19 mouse cellular contexts compared by ENCODE assay signal in genomic region chr11:87385676-87386075, GRCm38 (mm10). TPM values are rescaled to one million over a fixed set of nuclear protein-coding genes. Genes with fewer than 3 reads are reported as not detected.
DNase-seq lines count a peak whose midpoint lies in the region; TF ChIP-seq lines count a peak whose summit lies in the region.
"Had no signal": no experiment of that assay in that cellular context is flagged by ENCODE, and none has a peak within 500 bp of the region (broad histone marks: within the 10 kb centered on the region; RNA-seq: fewer than 3 reads in every experiment).

No protein-coding gene starts in this region.

- intact Hi-C loops in heart, postnatal 25 days (cut with DNase I) = loop anchor here (5.0 kb wide), 1 partner anchor 103 kb away; no protein-coding TSS in a partner anchor
- intact Hi-C loops in left cerebral cortex, adult 2 months (cut with DNase I) = loop anchor here (5.0 kb wide), 1 partner anchor 73 kb away; no protein-coding TSS in a partner anchor

- no peak overlapping the region for H3K4me3 ChIP-seq in left cerebral cortex, adult 2 months
- H3K4me3 ChIP-seq: embryonic facial prominence, embryonic 13.5 days; forebrain, embryonic 13.5 days; gastrocnemius, adult 2 months; heart, embryonic 10.5 days; hindbrain, embryonic 13.5 days had no signal

- peak; percentile 24 for TF ChIP-seq CTCF in left cerebral cortex, adult 2 months (IDR thresholded peaks at IDR 0.05)
- no peak for TF ChIP-seq CTCF in brain, embryonic 14.5 days (IDR thresholded peaks at IDR 0.05; ENCODE audit: borderline replicate concordance, extremely low read depth, insufficient read depth, insufficient read length)

- no peak overlapping the region for H3K27ac ChIP-seq in left cerebral cortex, adult 2 months
- H3K27ac ChIP-seq: embryonic facial prominence, embryonic 13.5 days; forebrain, embryonic 13.5 days; gastrocnemius, adult 2 months; heart, embryonic 10.5 days; hindbrain, embryonic 13.5 days; hindbrain, postnatal 0 days had no signal

- DNase-seq in heart, adult 11 months = peak; percentile 6
- no peak for DNase-seq in heart, postnatal 25 days (ENCODE audit: low spot score)
- DNase-seq in left cerebral cortex, adult 2 months (ENCODE audit: extremely low spot score in 1 of 2, low spot score in 2 of 2) = no peak
- no peak for DNase-seq in left cerebral cortex, adult 11 months (ENCODE audit: low spot score)
- peak; percentile 8 for DNase-seq in brain, embryonic 14.5 days (ENCODE audit: low read depth)
- no peak for DNase-seq in kidney, postnatal 10 days
- DNase-seq: adrenal gland, adult 8-10 months; cerebellum, adult 18-20 months; cerebellum, adult 9-11 months; cerebellum, postnatal 36 days; gastrocnemius, adult 2 months; gastrocnemius, postnatal 25 days; heart, adult 18-20 months; heart, postnatal 10 days had no signal

- no peak for TF ChIP-seq POLR2A in brain, embryonic 14.5 days (IDR thresholded peaks at IDR 0.05; ENCODE audit: borderline replicate concordance, extremely low read depth, insufficient read depth, insufficient read length, poor library complexity, severe bottlenecking)

RNA-seq across cellular contexts. Expression of gene Rad51c, which starts 19.1 kb away (rescaled TPM):
- 1 to 10 TPM; 1.6 to 1.7 TPM for total RNA-seq in heart, postnatal 25 days (2021)
- total RNA-seq in left cerebral cortex, adult 2 months (2021) = 1 to 10 TPM; 3.1 to 4.4 TPM
- polyA plus RNA-seq in brain, embryonic 14.5 days (2012; rRNA removed) = 5.9 and 7.6 TPM in 2 replicates

RNA-seq across cellular contexts. Expression of gene Tex14, which starts 19.2 kb away (rescaled TPM):
- under 1 TPM; 0.36 to 0.47 TPM for total RNA-seq in heart, postnatal 25 days (2021)
- under 1 TPM; 0.09 to 0.16 TPM for total RNA-seq in left cerebral cortex, adult 2 months (2021)
- 0.32 and 1.1 TPM in 2 replicates for polyA plus RNA-seq in brain, embryonic 14.5 days (2012; rRNA removed)
- total RNA-seq: gastrocnemius, adult 2 months had no signal

RNA-seq across cellular contexts. Expression of gene Ppm1e, which starts 26.9 kb away (rescaled TPM):
- 10 to 100 TPM in 1 of 2 experiments, 1 to 10 TPM in 1; 8.1 to 10.0 TPM for total RNA-seq in heart, postnatal 25 days (2021)
- total RNA-seq in left cerebral cortex, adult 2 months (2021) = 100 to 1,000 TPM; 140 to 152 TPM
- polyA plus RNA-seq in brain, embryonic 14.5 days (2012; rRNA removed) = 41.6 and 50.9 TPM in 2 replicates

Comparison
In these comparisons a context has a peak if more than half of its experiments do, and no peak if none do; other contexts are left out.
1. DNase-seq: peak in heart, adult 11 months (single experiment) and brain, embryonic 14.5 days (single experiment); none in heart, postnatal 25 days (single experiment), left cerebral cortex, adult 2 months (0 of 2), left cerebral cortex, adult 11 months (single experiment) and kidney, postnatal 10 days (single experiment).
2. RNA of gene Ppm1e, which starts 26.9 kb away (total RNA-seq): 140 to 152 TPM in left cerebral cortex, adult 2 months; 8.1 to 10.0 TPM in heart, postnatal 25 days; every median in the first group is over 10 times any median in the second.